Mouse (Mus musculus) natural killer cell, adult 2 months (primary cell): Measurements from ENCODE around the gene Pds5a.
"Not testable (repeated sequence)": the region's sequence is repeated elsewhere in the genome, so short reads cannot be mapped to it uniquely, and the experiment has no call there.

Experiments used
- DNase-seq, 2 experiments: peaks; one replicate each; pipeline ENCODE4 v3.0.0; 2022; ENCODE audit warnings: low spot score in 2 of 2

The Pds5a gene

GRCm38 (mm10) chr5:65696821-65697485 lies 1.1 kb downstream of the Pds5a start:
- DNase-seq: peak; percentile 61 to 70

GRCm38 (mm10) chr5:65694076-65694475 lies 4.0 kb downstream of the Pds5a start:
- not testable (repeated sequence) for DNase-seq

- DNase-seq: no peak
Observed at GRCm38 (mm10) chr5:65693018-65693417, 5.1 kb downstream of the Pds5a start.

- DNase-seq: no peak
Observed at GRCm38 (mm10) chr5:65688806-65689205, 9.3 kb downstream of the Pds5a start.

GRCm38 (mm10) chr5:65686806-65687205 lies 11.3 kb downstream of the Pds5a start:
- no peak for DNase-seq

- DNase-seq: no peak
Observed at GRCm38 (mm10) chr5:65678826-65679225, 19.2 kb downstream of the Pds5a start.

GRCm38 (mm10) chr5:65672162-65672561 lies 25.9 kb downstream of the Pds5a start:
- DNase-seq: no peak

GRCm38 (mm10) chr5:65667644-65668043 lies 30.4 kb downstream of the Pds5a start:
- peak in 1 of 2 experiments; percentile 20 for DNase-seq

- DNase-seq: no peak
Observed at GRCm38 (mm10) chr5:65665370-65665769, 32.7 kb downstream of the Pds5a start.

GRCm38 (mm10) chr5:65661958-65662357 lies 36.1 kb downstream of the Pds5a start:
- DNase-seq: no peak

- peak; percentile 29 to 49 for DNase-seq
Observed at GRCm38 (mm10) chr5:65653786-65654185, 44.3 kb downstream of the Pds5a start.

- no peak for DNase-seq
Observed at GRCm38 (mm10) chr5:65638896-65639295, 59.2 kb downstream of the Pds5a start.

GRCm38 (mm10) chr5:65624340-65624739 lies 73.7 kb downstream of the Pds5a start:
- no peak for DNase-seq

GRCm38 (mm10) chr5:65613152-65613924 lies 84.7 kb downstream of the Pds5a start:
- DNase-seq: no peak

GRCm38 (mm10) chr5:65610541-65610940 lies 87.5 kb downstream of the Pds5a start:
- no peak for DNase-seq

GRCm38 (mm10) chr5:65609769-65610168 lies 88.3 kb downstream of the Pds5a start:
- no peak for DNase-seq

GRCm38 (mm10) chr5:65606820-65607219 lies 91.3 kb downstream of the Pds5a start:
- no peak for DNase-seq

GRCm38 (mm10) chr5:65599681-65600080 lies 98.4 kb downstream of the Pds5a start:
- no peak for DNase-seq

- DNase-seq: no peak
Observed at GRCm38 (mm10) chr5:65592421-65592820, 105.7 kb downstream of the Pds5a start.

GRCm38 (mm10) chr5:65590199-65590598 lies 107.9 kb downstream of the Pds5a start:
- no peak for DNase-seq

- DNase-seq: no peak
Observed at GRCm38 (mm10) chr5:65586291-65586690, 111.8 kb downstream of the Pds5a start.

GRCm38 (mm10) chr5:65578545-65578944 lies 119.5 kb downstream of the Pds5a start:
- no peak for DNase-seq

GRCm38 (mm10) chr5:65575896-65576295 lies 122.2 kb downstream of the Pds5a start:
- DNase-seq: no peak
